Mouse (Mus musculus): ENCODE measurements around the gene 1810010H24Rik. TPM values are rescaled to one million over a fixed set of nuclear protein-coding genes. Genes with fewer than 3 reads are reported as not detected.
"Not testable (repeated sequence)": the region's sequence is repeated elsewhere in the genome, so short reads cannot be mapped to it uniquely, and the experiment has no call there.

Gene 1810010H24Rik
- polyA plus RNA-seq, 1 experiment: not detected

DNA sequence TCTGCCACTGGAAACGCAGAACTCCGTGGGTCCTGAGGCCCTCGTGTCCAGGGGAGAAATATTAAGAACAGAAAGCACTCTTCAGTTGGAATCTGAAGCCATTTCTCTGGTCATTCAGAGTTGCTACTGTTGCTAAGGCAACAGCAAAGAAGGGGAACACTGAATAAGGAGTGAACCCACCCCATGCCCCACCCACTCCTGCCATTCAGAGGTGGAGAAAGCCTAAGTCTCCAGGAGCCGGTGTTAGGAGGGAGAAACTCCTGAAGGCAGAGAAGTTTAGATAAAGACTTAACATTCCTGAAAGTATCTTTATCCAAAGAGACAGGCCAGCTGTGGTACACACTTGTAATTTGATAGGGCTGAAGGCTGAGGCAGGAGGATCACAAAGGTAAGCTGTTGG lies 6.2 kb upstream of the 1810010H24Rik start:
- Histone ChIP-seq H3K4me1 (ENCODE audit: control insufficient read depth, insufficient read depth, low read length) (0 out of 2 replicates have a peak, but pooled peaks cover 2% of the 10 kb centered on the region), H3K4me3 (ENCODE audit: insufficient read depth, low read depth, low read length) (no peak overlapping the region), H3K27ac (ENCODE audit: insufficient read depth, low read depth, low read length) (no peak overlapping the region)
- TF ChIP-seq CTCF (IDR thresholded peaks at IDR 0.05; ENCODE audit: insufficient read depth, low read depth, low read length) (no peak), POLR2A (IDR thresholded peaks at IDR 0.05; ENCODE audit: insufficient read depth, low read depth, low read length) (no peak)
- 56% methylated on average over 4 of the region's 4 CpGs for WGBS

DNA sequence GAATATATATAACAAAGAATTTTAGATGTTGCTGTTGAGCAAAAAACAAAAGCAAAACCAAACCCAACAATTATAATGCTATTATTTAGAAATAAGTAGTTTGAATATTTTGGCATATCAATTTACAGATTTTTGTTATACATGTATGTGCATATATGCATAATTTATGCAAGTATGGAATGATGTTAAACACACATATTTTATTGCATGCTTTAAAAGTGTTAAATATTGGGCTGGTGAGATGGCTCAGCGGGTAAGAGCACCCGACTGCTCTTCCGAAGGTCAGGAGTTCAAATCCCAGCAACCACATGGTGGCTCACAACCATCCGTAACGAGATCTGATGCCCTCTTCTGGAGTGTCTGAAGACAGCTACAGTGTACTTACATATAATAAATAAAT lies 5.8 kb upstream of the 1810010H24Rik start:
- H3K4me1 ChIP-seq (ENCODE audit: control insufficient read depth, insufficient read depth, low read length); H3K27ac ChIP-seq (ENCODE audit: insufficient read depth, low read depth, low read length); H3K4me3 ChIP-seq (ENCODE audit: insufficient read depth, low read depth, low read length): not testable (repeated sequence)
- 91% methylated on average over 5 of the region's 5 CpGs for WGBS

DNA sequence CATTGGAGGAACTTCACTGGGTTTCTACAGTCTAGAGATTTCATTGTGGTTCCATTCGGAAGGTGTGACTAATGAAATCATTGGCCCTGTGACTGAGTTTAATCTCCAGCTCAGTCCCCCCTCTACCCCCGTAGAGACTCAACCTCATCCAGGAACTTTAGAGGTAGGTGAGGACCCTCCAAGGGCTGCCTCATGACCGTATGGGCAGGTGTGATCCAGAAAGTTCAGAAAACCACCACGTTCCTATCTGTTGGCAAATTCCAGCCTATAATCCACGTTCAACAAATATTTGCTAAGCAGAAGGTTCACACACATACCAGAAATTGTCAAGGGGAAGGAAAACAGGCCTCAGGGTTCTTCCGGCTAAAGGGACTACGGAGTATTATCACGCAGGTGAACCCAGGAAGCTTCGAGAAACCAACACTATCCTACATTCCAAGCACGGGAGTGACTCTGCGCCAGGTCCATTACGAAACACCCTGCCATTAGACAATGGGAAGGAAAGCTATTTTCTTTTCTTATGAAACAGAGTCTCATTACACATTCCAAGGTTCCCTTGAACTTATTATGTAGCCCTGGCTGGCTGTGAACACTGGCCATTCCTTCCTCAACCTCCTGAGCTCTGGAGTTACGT lies 3.3 kb upstream of the 1810010H24Rik start:
- H3K4me1 ChIP-seq (ENCODE audit: control insufficient read depth, insufficient read depth, low read length): peaks cover 9% of the 10 kb centered on the region
- H3K4me3 ChIP-seq (ENCODE audit: insufficient read depth, low read depth, low read length): no peak overlapping the region
- H3K27ac ChIP-seq (ENCODE audit: insufficient read depth, low read depth, low read length): no peak overlapping the region
- 92% methylated on average over 13 of the region's 13 CpGs for WGBS
- TF ChIP-seq CTCF (IDR thresholded peaks at IDR 0.05; ENCODE audit: insufficient read depth, low read depth, low read length) (no peak), POLR2A (IDR thresholded peaks at IDR 0.05; ENCODE audit: insufficient read depth, low read depth, low read length) (no peak)

DNA sequence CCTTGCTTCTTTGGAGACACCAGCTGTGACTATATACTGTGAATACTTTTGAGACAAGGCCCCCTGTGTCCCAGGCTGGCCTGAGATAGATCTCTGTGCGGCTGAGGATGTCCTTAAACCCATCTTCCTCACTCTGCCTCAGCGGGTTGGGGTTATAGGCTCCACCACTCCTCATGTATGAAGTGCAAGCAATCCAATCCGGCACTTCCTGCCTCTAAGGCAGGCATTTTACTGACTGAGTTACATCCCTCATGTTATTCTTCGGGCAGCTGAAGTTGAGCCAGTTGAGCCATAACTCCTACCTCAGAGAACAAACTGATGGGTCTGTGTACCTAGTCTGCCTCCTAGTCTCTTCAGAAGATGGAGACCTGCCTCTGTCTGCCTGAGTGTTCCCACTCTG lies 1.1 kb upstream of the 1810010H24Rik start:
- 67% methylated on average over 4 of the region's 4 CpGs for WGBS
- H3K4me3 ChIP-seq (ENCODE audit: insufficient read depth, low read depth, low read length): no peak overlapping the region
- H3K4me1 ChIP-seq (ENCODE audit: control insufficient read depth, insufficient read depth, low read length): peaks cover 14% of the 10 kb centered on the region
- TF ChIP-seq CTCF (IDR thresholded peaks at IDR 0.05; ENCODE audit: insufficient read depth, low read depth, low read length): no peak
- TF ChIP-seq POLR2A (IDR thresholded peaks at IDR 0.05; ENCODE audit: insufficient read depth, low read depth, low read length): no peak
- H3K27ac ChIP-seq (ENCODE audit: insufficient read depth, low read depth, low read length): no peak overlapping the region

DNA sequence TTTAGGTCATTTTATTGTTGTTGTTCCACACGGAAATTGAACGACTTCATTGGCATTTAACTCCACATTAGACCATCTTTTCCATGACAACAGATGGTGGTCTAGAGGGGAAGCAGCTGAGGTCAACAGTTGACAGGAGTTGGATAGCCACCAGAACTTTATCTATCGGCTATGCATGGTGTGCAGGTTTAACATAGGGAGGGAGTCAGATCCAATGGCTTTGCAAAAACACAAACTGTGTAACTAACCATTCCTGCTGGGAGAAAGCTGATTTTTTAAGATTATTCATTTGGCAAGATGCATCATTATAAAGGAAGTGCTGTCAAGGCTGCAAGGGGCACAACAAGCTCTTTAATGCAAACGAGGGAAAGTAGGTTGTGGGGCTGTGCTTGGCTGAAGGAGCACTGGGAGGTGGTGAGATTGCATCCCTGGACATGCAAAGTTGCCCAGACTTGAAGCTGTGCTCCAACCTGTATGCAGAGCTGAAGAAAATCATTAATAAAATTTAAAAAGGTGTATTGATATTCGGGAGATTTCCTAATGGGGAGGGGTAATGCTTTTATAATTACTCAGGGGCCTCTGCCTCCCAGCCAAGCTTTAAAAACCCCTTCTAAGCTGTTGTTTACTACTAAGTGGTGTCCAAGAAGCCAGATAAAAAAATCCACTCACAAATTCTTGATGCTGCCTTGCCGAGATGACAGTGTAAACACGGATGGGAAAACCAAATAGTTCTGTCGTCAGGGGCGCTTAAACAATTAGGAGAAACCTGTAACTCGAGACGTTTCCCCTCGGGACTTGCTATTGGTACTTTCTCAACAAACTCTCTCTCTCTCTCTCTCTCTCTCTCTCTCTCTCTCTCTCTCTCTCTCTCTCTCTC lies 1.3 kb downstream of the 1810010H24Rik start:
- WGBS: 9% methylated on average over 12 of the region's 12 CpGs

GRCm38 (mm10) chr11:107027431-107028274 lies 2.2 kb downstream of the 1810010H24Rik start:
- WGBS: 4% methylated on average over 107 of the region's 107 CpGs
- peaks cover 17% of the 10 kb centered on the region for H3K4me1 ChIP-seq (ENCODE audit: control insufficient read depth, insufficient read depth, low read length)

More for the DNA sequence above, 1.3 kb downstream of the 1810010H24Rik start:
- TF ChIP-seq POLR2A (IDR thresholded peaks at IDR 0.05; ENCODE audit: insufficient read depth, low read depth, low read length) (no peak), CTCF (IDR thresholded peaks at IDR 0.05; ENCODE audit: insufficient read depth, low read depth, low read length) (no peak)
- Histone ChIP-seq H3K4me1 (ENCODE audit: control insufficient read depth, insufficient read depth, low read length) (peaks cover 17% of the 10 kb centered on the region), H3K27ac (ENCODE audit: insufficient read depth, low read depth, low read length) (no peak overlapping the region), H3K4me3 (ENCODE audit: insufficient read depth, low read depth, low read length) (peak overlapping the region; percentile 95)

DNA sequence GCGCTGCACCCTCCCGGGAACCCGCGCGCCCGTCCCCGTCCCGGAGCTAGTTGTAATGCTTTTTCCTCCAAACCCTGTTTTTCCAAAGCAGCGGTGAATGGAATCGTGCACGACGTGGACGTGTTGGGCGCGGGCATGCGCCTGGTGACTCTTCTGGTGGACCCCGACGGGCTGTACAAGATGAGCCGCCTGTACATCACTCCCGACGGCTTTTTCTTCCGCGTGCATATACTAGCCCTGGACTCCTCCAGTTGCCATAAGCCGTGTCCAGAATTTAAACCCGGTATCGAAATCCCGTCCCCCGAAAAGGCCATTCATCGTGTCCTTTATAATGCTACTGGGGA lies 2.8 kb downstream of the 1810010H24Rik start:
- Histone ChIP-seq H3K4me1 (ENCODE audit: control insufficient read depth, insufficient read depth, low read length) (peaks cover 17% of the 10 kb centered on the region), H3K27ac (ENCODE audit: insufficient read depth, low read depth, low read length) (peak overlapping the region; percentile 74), H3K4me3 (ENCODE audit: insufficient read depth, low read depth, low read length) (peak overlapping the region; percentile 95)
- WGBS: 2% methylated on average over 29 of the region's 29 CpGs
- TF ChIP-seq CTCF (IDR thresholded peaks at IDR 0.05; ENCODE audit: insufficient read depth, low read depth, low read length) (no peak), POLR2A (IDR thresholded peaks at IDR 0.05; ENCODE audit: insufficient read depth, low read depth, low read length) (no peak)

More at GRCm38 (mm10) chr11:107027431-107028274, 2.2 kb downstream of the 1810010H24Rik start:
- Histone ChIP-seq H3K4me3 (ENCODE audit: insufficient read depth, low read depth, low read length) (peak overlapping the region; percentile 95), H3K27ac (ENCODE audit: insufficient read depth, low read depth, low read length) (peak overlapping the region; percentile 81)
- no peak for TF ChIP-seq CTCF (IDR thresholded peaks at IDR 0.05; ENCODE audit: insufficient read depth, low read depth, low read length)
- TF ChIP-seq POLR2A (IDR thresholded peaks at IDR 0.05; ENCODE audit: insufficient read depth, low read depth, low read length): peak; percentile 75; the same call in 1 of the 2 replicates

GRCm38 (mm10) chr11:107028754-107029153 lies 3.3 kb downstream of the 1810010H24Rik start:
- H3K4me1 ChIP-seq (ENCODE audit: control insufficient read depth, insufficient read depth, low read length): peaks cover 17% of the 10 kb centered on the region
- peak overlapping the region; percentile 95 for H3K4me3 ChIP-seq (ENCODE audit: insufficient read depth, low read depth, low read length)
- TF ChIP-seq POLR2A (IDR thresholded peaks at IDR 0.05; ENCODE audit: insufficient read depth, low read depth, low read length) (no peak), CTCF (IDR thresholded peaks at IDR 0.05; ENCODE audit: insufficient read depth, low read depth, low read length) (no peak)
- WGBS: 60% methylated on average over 6 of the region's 6 CpGs
- H3K27ac ChIP-seq (ENCODE audit: insufficient read depth, low read depth, low read length): peak overlapping the region; percentile 74
